21 mouse cellular contexts compared by ENCODE assay signal in genomic region chr5:77087122-77087521, GRCm38 (mm10). TPM values are rescaled to one million over a fixed set of nuclear protein-coding genes. Genes with fewer than 3 reads are reported as not detected.
A peak's percentile ranks its signal among the peaks of the same experiment; 100 is the strongest.
DNase-seq lines count a peak whose midpoint lies in the region; TF ChIP-seq lines count a peak whose summit lies in the region.
"Had no signal": no experiment of that assay in that cellular context is flagged by ENCODE, and none has a peak within 500 bp of the region (broad histone marks: within the 10 kb centered on the region; RNA-seq: fewer than 3 reads in every experiment).

No protein-coding gene starts in this region.

- H3K9ac ChIP-seq in MEL (ENCODE audit: control insufficient read depth, low read depth, low read length, poor library complexity, severe bottlenecking) = no peak overlapping the region

- TF ChIP-seq RAD21 in MEL (IDR thresholded peaks at IDR 0.05; ENCODE audit: low read depth, low read length) = no peak

- intact Hi-C loops in left cerebral cortex, postnatal 14 days (cut with DNase I) = no loop called here

- no peak overlapping the region for H3K4me3 ChIP-seq in MEL (ENCODE audit: control insufficient read depth in 1 of 2, insufficient read depth in 1 of 2, low read depth in 2 of 2, low read length in 2 of 2)

- no peak for TF ChIP-seq POLR2A in MEL (IDR thresholded peaks at IDR 0.05; ENCODE audit: control insufficient read depth in 1 of 2, insufficient read depth in 1 of 2, low read depth in 1 of 2, low read length in 2 of 2, poor library complexity in 1 of 2)

- no peak for TF ChIP-seq CTCF in MEL (IDR thresholded peaks at IDR 0.05 in 2 of 3, conservative IDR thresholded peaks at IDR 0.05 in 1 of 3; ENCODE audit: control insufficient read depth in 1 of 3, insufficient read depth in 1 of 3, low read depth in 2 of 3, low read length in 3 of 3, poor library complexity in 1 of 3, severe bottlenecking in 1 of 3)

- H3K27ac ChIP-seq in MEL (ENCODE audit: control insufficient read depth, low read depth, low read length) = no peak overlapping the region

- DNase-seq in right cerebral cortex, adult 18-20 months = peak; percentile 18
- no peak for DNase-seq in right cerebral cortex, postnatal 4 days
- peak; percentile 79 for DNase-seq in MEL (ENCODE audit: low read depth, low spot score)
- peak; percentile 56 for DNase-seq in brain, adult 2 months (ENCODE audit: low read depth, low spot score)
- no peak for DNase-seq in cerebellum, adult 8-10 months
- no peak for DNase-seq in left cerebral cortex, postnatal 14 days (ENCODE audit: low spot score in 2 of 2)
- DNase-seq: adrenal gland, adult 2 months; adrenal gland, adult 8-10 months; adrenal gland, postnatal 10 days; adrenal gland, postnatal 14 days; adrenal gland, postnatal 25 days; adrenal gland, postnatal 36 days; B cell, adult 2 months; cerebellum, adult 11 months; cerebellum, adult 11-12 months; cerebellum, adult 18-20 months; cerebellum, adult 2 months; cerebellum, adult 9-10 months had no signal

- no peaks in the 10 kb centered on the region for H3K27me3 ChIP-seq in MEL (ENCODE audit: control insufficient read depth in 1 of 2, insufficient read depth in 2 of 2, low read length in 2 of 2)
- H3K27me3 ChIP-seq: CH12.LX had no signal

- H3K4me1 ChIP-seq in MEL (ENCODE audit: control insufficient read depth in 1 of 2, insufficient read depth in 2 of 2, low read length in 2 of 2) = peaks cover 9 to 25% of the 10 kb centered on the region in 2 experiments

- H3K36me3 ChIP-seq in MEL (ENCODE audit: control insufficient read depth in 1 of 2, insufficient read depth in 2 of 2, low read length in 2 of 2) = peaks cover 0 to 21% of the 10 kb centered on the region in 2 experiments; a peak in 2 of 4 replicates
- H3K36me3 ChIP-seq: G1E had no signal

- H3K79me2 ChIP-seq in MEL (ENCODE audit: control insufficient read depth, insufficient read depth, low read length, poor library complexity) = no peaks in the 10 kb centered on the region

- no peaks in the 10 kb centered on the region for H3K9me3 ChIP-seq in MEL (replicated peaks; ENCODE audit: insufficient read depth, low read length)
- H3K9me3 ChIP-seq: G1E had no signal

- TF ChIP-seq EP300 in MEL (IDR thresholded peaks at IDR 0.05; ENCODE audit: low read depth in 1 of 2, low read length in 2 of 2) = peak; percentile 47 to 56

TF ChIP-seq in MEL, 35 proteins besides CTCF, POLR2A, EP300 and RAD21:
- TF ChIP-seq MAFK (IDR thresholded peaks at IDR 0.05; ENCODE audit: borderline replicate concordance, low read depth, low read length) (no peak), SIN3A (IDR thresholded peaks at IDR 0.05; ENCODE audit: low read length) (0 out of 2 replicates have a peak, but pooled peaks have one; percentile 24), ZMIZ1 (IDR thresholded peaks at IDR 0.05; ENCODE audit: low read depth, low read length) (no peak), ETS1 (IDR thresholded peaks at IDR 0.05; ENCODE audit: low read depth, low read length) (0 out of 2 replicates have a peak, but pooled peaks have one; percentile 34), GATA1 (IDR thresholded peaks at IDR 0.05; ENCODE audit: low read depth, low read length) (no peak)

RNA-seq across cellular contexts. Expression of gene Hopx, which starts 27.8 kb away (rescaled TPM):
- 42.3 and 43.4 TPM in 2 replicates for total RNA-seq in MEL (2012; rRNA removed)
- 10 to 100 TPM in 1 of 2 experiments, not detected in 1; 26.8 TPM for polyA plus RNA-seq in MEL (2012; ENCODE audit: insufficient read depth in 1 of 2, insufficient read length in 2 of 2, low read depth in 1 of 2, low replicate concordance in 2 of 2, missing spikeins in 1 of 2)
- 10 to 100 TPM; 21.4 to 26.3 TPM for total RNA-seq in left cerebral cortex, postnatal 14 days (2021)
- total RNA-seq: G1E had no signal
- polyA plus RNA-seq: G1E, Patski had no signal

Comparison
In these comparisons a context has a peak if more than half of its experiments do, and no peak if none do; other contexts are left out.
1. DNase-seq: peak in right cerebral cortex, adult 18-20 months (single experiment), MEL (single experiment) and brain, adult 2 months (single experiment); none in right cerebral cortex, postnatal 4 days (single experiment), cerebellum, adult 8-10 months (single experiment) and left cerebral cortex, postnatal 14 days (0 of 2).